Mouse (Mus musculus) embryonic fibroblast, embryonic 13.5 days (primary cell): ENCODE results near the gene Mapk8ip2.

ENCODE experiments used
- CTCF ChIP-seq: IDR thresholded peaks from 2 replicates; pipeline ENCODE4 v1.5.1; 2011; ENCODE audit warnings: mild to moderate bottlenecking, control low read depth, low read length, moderate library complexity, borderline replicate concordance; ENCODE audit not compliant: insufficient read depth
- POLR2A ChIP-seq: IDR thresholded peaks from 2 replicates; pipeline ENCODE4 v1.6.1; 2011; ENCODE audit warnings: low read depth, mild to moderate bottlenecking, control low read depth, low read length, moderate library complexity

DNA sequence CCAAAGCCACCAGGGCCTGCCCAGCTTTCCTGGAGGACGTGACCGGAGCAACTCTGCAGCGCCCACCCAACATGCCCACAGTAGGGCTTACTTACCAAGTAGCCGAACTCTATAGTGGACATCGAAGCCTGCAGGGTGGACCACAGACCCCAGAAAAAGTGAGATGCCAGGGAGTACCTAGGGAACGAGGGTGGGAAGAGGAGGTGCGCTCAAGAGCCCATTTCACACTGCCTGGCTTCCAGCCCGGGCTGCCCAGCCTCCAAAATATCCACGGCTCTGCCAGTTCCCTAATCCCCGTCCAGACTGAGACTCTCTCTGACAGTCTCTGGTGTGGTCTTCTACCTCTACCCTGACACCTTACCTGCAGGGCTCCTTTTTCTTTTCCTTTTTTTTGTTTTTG is 27.0 kb upstream of the Mapk8ip2 start:
- no peak for TF ChIP-seq POLR2A
- TF ChIP-seq CTCF = no peak
